Mouse (Mus musculus) stomach, postnatal 0 days (tissue): ENCODE measurements at regions not wholly inside any gene's neighbourhood (a gene's known extent, or its start where the extent isn't known, plus 50 kb on each side); places are given as distances from the start of the nearest gene placed in this dataset.

ENCODE experiments used
- CTCF ChIP-seq: IDR thresholded peaks from 2 replicates; pipeline ENCODE4 v1.5.1; 2016; ENCODE audit warnings: antibody characterized with exemption, low read depth, mild to moderate bottlenecking, moderate library complexity
- EP300 ChIP-seq: optimal IDR thresholded peaks from 2 replicates; pipeline ENCODE3; 2016; ENCODE audit warnings: antibody characterized with exemption

DNA sequence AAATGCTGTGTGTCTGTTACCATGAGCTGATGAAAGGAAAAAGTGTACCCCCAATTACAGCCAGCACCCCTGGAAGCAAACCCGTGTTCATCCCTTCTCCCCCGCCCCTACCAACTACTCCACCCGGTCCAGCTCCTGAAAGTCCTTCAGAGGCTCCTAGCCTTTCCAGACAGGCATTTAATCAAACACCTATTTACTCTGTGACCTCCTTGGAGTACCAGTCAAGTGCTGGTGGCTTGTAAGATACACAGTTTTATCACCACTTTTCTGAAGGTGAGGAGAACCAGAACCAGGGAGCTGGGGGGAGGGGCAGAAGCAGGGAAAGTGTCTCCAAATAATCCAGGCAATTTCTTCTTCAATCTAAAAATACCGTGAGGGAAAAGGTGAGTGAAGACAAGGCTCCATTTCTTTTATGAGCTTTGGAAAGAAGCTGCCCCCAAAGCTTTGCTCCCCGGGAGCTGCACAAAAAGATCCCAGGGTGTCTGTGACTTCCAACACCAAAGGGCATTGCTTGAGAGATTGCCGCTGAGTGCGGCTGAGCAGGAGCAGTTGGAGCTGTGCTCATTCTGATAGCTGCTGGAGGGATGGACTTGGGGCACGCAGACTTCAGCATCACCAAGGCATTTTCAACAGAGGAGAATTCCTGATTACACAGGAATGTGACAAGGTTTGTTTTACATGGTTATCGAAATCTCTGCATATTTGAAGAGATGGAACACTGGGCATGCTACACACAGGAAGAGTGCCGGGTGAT, 123.0 kb downstream of the Tbx18 start:
- TF ChIP-seq CTCF (no peak), EP300 (no peak)
